Mouse (Mus musculus) spleen, adult 2 months (tissue): ENCODE results near the gene Etfbkmt. TPM values are rescaled to one million over a fixed set of nuclear protein-coding genes. Genes with fewer than 3 reads are reported as not detected.

Source experiments
- DNase-seq, 2 experiments: peaks; one replicate each; pipeline versions ENCODE4 v3.0.0 to v3.0.0-alpha.2; 2012 to 2021; ENCODE audit warnings: low spot score in 2 of 2, low read depth in 1 of 2
- H3K27ac ChIP-seq: fragments of 200-500 bp; 2 replicates; pipeline ENCODE4 v1.5.1; 2012; ENCODE audit warnings: low read length, inconsistent platforms; ENCODE audit not compliant: insufficient read depth
- H3K27me3 ChIP-seq: fragments of 200-500 bp; 2 replicates; pipeline ENCODE4 v1.6.1; 2012; ENCODE audit warnings: mild to moderate bottlenecking, moderate library complexity, low read length, inconsistent platforms; ENCODE audit not compliant: control insufficient read depth, insufficient read depth
- H3K36me3 ChIP-seq: fragments of 200-500 bp; 2 replicates; pipeline ENCODE4 v1.6.1; 2012; ENCODE audit warnings: mild to moderate bottlenecking, low read length, inconsistent platforms; ENCODE audit not compliant: control insufficient read depth, insufficient read depth
- H3K4me1 ChIP-seq: fragments of 200-500 bp; 2 replicates; pipeline ENCODE4 v1.6.1; 2011; ENCODE audit warnings: inconsistent platforms; ENCODE audit not compliant: control insufficient read depth, insufficient read depth, insufficient read length
- H3K4me3 ChIP-seq: fragments of 200-500 bp; 2 replicates; pipeline ENCODE4 v1.5.1; 2011; ENCODE audit warnings: mild to moderate bottlenecking, inconsistent platforms; ENCODE audit not compliant: insufficient read depth, insufficient read length; ENCODE audit errors: extremely low read depth
- CTCF ChIP-seq: fragments of 200-500 bp; IDR thresholded peaks from 2 replicates; pipeline ENCODE4 v1.5.1; 2011; ENCODE audit warnings: mild to moderate bottlenecking, inconsistent platforms; ENCODE audit not compliant: insufficient read depth, insufficient read length, insufficient replicate concordance; ENCODE audit errors: extremely low read depth
- POLR2A ChIP-seq: fragments of 200-500 bp; IDR thresholded peaks from 2 replicates; pipeline ENCODE4 v1.6.1; 2011; ENCODE audit warnings: low read depth, low read length, inconsistent platforms
- WGBS: fragments of 180-500 bp; shearing (Covaris S2); methylation state at CpG from one replicate; pipeline ENCODE4 v1.1.7; 2018; 5-methylcytosine and 5-hydroxymethylcytosine counted together
- polyA plus RNA-seq: library from polyadenylated mRNA; depleted of rRNA; stranded (reverse); fragments of >200 nt; gene quantifications from 2 replicates; pipeline ENCODE4 v1.2.3, GENCODE M21; 2012; rRNA removed

Gene Etfbkmt
- 3.0 and 4.5 TPM in 2 replicates for polyA plus RNA-seq

GRCm38 (mm10) chr6:149139471-149139870, at the start of gene Etfbkmt:
Gene Etfbkmt (plus strand): TSS chr6:149139849.
- H3K4me1 ChIP-seq, result peaks cover 3% of the 10 kb centered on the region; the same call in 1 of the 2 replicates
- TF ChIP-seq POLR2A (no peak), CTCF (no peak)
- no peak within 1 kb of the TSS for H3K4me3 ChIP-seq
- H3K27ac ChIP-seq, result no peak within 1 kb of the TSS; the same call in 1 of the 2 replicates
- no peaks in the 10 kb centered on the region for H3K27me3 ChIP-seq
- peaks cover under 1% of the 10 kb centered on the region; the same call in 1 of the 2 replicates for H3K36me3 ChIP-seq
- 90% methylated on average over 1 of the region's 1 CpGs for WGBS
- no peak for DNase-seq

GRCm38 (mm10) chr6:149092406-149092805, 47.2 kb upstream of the Etfbkmt start:
- no peaks in the 10 kb centered on the region for H3K36me3 ChIP-seq
- TF ChIP-seq POLR2A (no peak; the same call in 1 of the 2 replicates), CTCF (no peak)
- peak overlapping the region; percentile 64; the same call in 1 of the 2 replicates for H3K27ac ChIP-seq
- DNase-seq, result peak in 1 of 2 experiments; percentile 52
- peaks cover 15% of the 10 kb centered on the region; the same call in 1 of the 2 replicates for H3K4me1 ChIP-seq
- H3K4me3 ChIP-seq, result no peak overlapping the region; the same call in 1 of the 2 replicates
- 44% methylated on average over 6 of the region's 6 CpGs for WGBS
- H3K27me3 ChIP-seq, result no peaks in the 10 kb centered on the region

- no peak overlapping the region for H3K4me3 ChIP-seq
- WGBS, result 60% methylated on average over 5 of the region's 5 CpGs
- H3K36me3 ChIP-seq, result no peaks in the 10 kb centered on the region
- H3K27me3 ChIP-seq, result no peaks in the 10 kb centered on the region
- DNase-seq, result no peak
- peak overlapping the region; percentile 83 for H3K27ac ChIP-seq
- TF ChIP-seq CTCF, result no peak
- no peak for TF ChIP-seq POLR2A
- H3K4me1 ChIP-seq, result peaks cover 15% of the 10 kb centered on the region; the same call in 1 of the 2 replicates
These were observed 46.2 kb upstream of the Etfbkmt start for GRCm38 (mm10) chr6:149093465-149093864.

- DNase-seq, result no peak
These were observed 45.1 kb upstream of the Etfbkmt start for GRCm38 (mm10) chr6:149094555-149094954.

GRCm38 (mm10) chr6:149095389-149095788, 44.3 kb upstream of the Etfbkmt start:
- peaks cover 9% of the 10 kb centered on the region; the same call in 1 of the 2 replicates for H3K4me1 ChIP-seq
- TF ChIP-seq POLR2A, result no peak
- TF ChIP-seq CTCF, result no peak; the same call in 1 of the 2 replicates
- WGBS, result 39% methylated on average over 6 of the region's 6 CpGs

More at GRCm38 (mm10) chr6:149094555-149094954, 45.1 kb upstream of the Etfbkmt start:
- TF ChIP-seq POLR2A (no peak), CTCF (no peak)
- Histone ChIP-seq H3K27ac (no peak overlapping the region), H3K4me1 (peaks cover 12% of the 10 kb centered on the region; the same call in 1 of the 2 replicates), H3K36me3 (no peaks in the 10 kb centered on the region), H3K4me3 (no peak overlapping the region), H3K27me3 (no peaks in the 10 kb centered on the region)
- WGBS, result 4% methylated on average over 1 of the region's 1 CpGs

GRCm38 (mm10) chr6:149096233-149096632, 43.4 kb upstream of the Etfbkmt start:
- 85% methylated on average over 2 of the region's 2 CpGs for WGBS
- TF ChIP-seq CTCF (no peak), POLR2A (no peak)

More at GRCm38 (mm10) chr6:149095389-149095788, 44.3 kb upstream of the Etfbkmt start:
- Histone ChIP-seq H3K4me3 (no peak overlapping the region), H3K36me3 (no peaks in the 10 kb centered on the region), H3K27ac (peak overlapping the region; percentile 90), H3K27me3 (no peaks in the 10 kb centered on the region)
- DNase-seq, result no peak

GRCm38 (mm10) chr6:149097276-149097675, 42.4 kb upstream of the Etfbkmt start:
- Histone ChIP-seq H3K27ac (0 out of 2 replicates have a peak overlapping the region, but pooled peaks have one; percentile 23), H3K4me1 (peaks cover 8% of the 10 kb centered on the region), H3K36me3 (no peaks in the 10 kb centered on the region), H3K4me3 (no peak overlapping the region), H3K27me3 (no peaks in the 10 kb centered on the region)
- DNase-seq, result no peak
- TF ChIP-seq POLR2A (no peak), CTCF (no peak)
- 50% methylated on average over 1 of the region's 1 CpGs for WGBS

More at GRCm38 (mm10) chr6:149096233-149096632, 43.4 kb upstream of the Etfbkmt start:
- Histone ChIP-seq H3K4me3 (no peak overlapping the region), H3K4me1 (peaks cover 9% of the 10 kb centered on the region), H3K27me3 (no peaks in the 10 kb centered on the region), H3K27ac (no peak overlapping the region), H3K36me3 (no peaks in the 10 kb centered on the region)
- DNase-seq, result no peak
